Mouse (Mus musculus): ENCODE results near the gene Hmgb1. TPM values are rescaled to one million over a fixed set of nuclear protein-coding genes. Genes with fewer than 3 reads are reported as not detected.

Hmgb1 gene
- total and polyA plus RNA-seq, 3 experiments, result 227 to 899 (median 288) TPM

DNA sequence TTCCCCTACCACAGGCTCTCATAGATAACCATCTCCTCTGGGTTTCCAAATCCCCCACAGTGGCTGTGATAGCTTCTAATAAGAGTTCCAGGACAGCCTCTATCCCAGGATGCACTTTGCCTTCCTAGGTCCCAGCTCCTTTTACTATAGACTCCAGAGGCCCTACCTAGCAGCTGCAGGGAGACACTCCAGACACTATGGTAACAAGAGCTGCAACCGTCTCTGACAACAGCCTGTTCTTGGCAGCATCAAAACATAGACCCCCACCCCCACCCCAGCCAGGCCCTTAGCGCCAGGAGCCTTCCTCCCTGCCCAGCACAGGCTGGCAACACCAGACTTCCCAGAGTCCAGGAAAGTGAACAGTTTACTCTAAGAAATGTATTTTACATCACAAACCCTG lies 181.2 kb downstream of the Hmgb1 start:
- Histone ChIP-seq H3K4me2 (ENCODE audit: insufficient read depth, low read depth, poor library complexity, severe bottlenecking) (peak overlapping the region; percentile 55; the same call in 1 of the 2 replicates), H3K27ac (ENCODE audit: insufficient read depth, low read depth) (no peak overlapping the region)

DNA sequence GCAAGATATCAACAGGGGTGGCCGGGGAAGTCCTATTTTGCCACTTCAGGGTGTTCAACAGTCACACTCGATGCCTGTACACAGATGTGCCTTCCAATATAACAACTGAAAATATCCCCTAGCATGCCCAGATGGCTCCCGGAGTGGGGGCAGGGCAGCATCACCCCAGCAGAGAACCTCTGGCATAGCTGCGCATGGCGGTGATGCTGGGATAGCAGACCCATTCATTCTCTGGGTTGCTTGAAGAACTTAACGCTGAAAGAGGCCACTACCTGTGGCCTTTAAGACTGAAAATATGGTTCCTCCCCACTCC lies 181.5 kb downstream of the Hmgb1 start:
- peaks cover 4 to 40% of the 10 kb centered on the region in 2 experiments for H3K4me1 ChIP-seq (ENCODE audit: control insufficient read depth in 1 of 2, insufficient read depth in 2 of 2)
- no peak for DNase-seq (ENCODE audit: extremely low read depth)
- dilution Hi-C loops (cut with MboI; ENCODE audit: extremely low pct_ligation_motif_present, extremely low pct_unique_long_range_greater_than_20kb, low sequenced_read_pairs) (no loop called here), in situ Hi-C loops (cut with MboI; ENCODE audit: low pct_ligation_motif_present, low pct_unique_long_range_greater_than_20kb, low sequenced_read_pairs) (no loop called here)
- H3K27ac ChIP-seq (ENCODE audit: insufficient read depth, low read depth), result no peak overlapping the region
- no peak overlapping the region for H3K4me3 ChIP-seq (replicated peaks in 1 of 3; ENCODE audit: low read depth in 2 of 3, low read length in 2 of 3, poor library complexity in 1 of 3)
- peaks cover 4% of the 10 kb centered on the region for H3K9me3 ChIP-seq (replicated peaks; ENCODE audit: low read length)
- H3K79me2 ChIP-seq (replicated peaks; ENCODE audit: control insufficient read depth, extremely low read depth, insufficient read depth, poor library complexity, severe bottlenecking), result no peaks in the 10 kb centered on the region
- TF ChIP-seq MYC (IDR thresholded peaks at IDR 0.05; ENCODE audit: low read depth, low read length) (no peak), ELF1 (IDR thresholded peaks at IDR 0.05; ENCODE audit: low read depth, low read length) (no peak), USF2 (conservative IDR thresholded peaks at IDR 0.05; ENCODE audit: low read depth, low read length) (no peak), ZMIZ1 (IDR thresholded peaks at IDR 0.05; ENCODE audit: low read depth, low read length) (no peak), CHD2 (IDR thresholded peaks at IDR 0.05; ENCODE audit: low read length) (no peak), BHLHE40 (IDR thresholded peaks at IDR 0.05; ENCODE audit: low read depth, low read length) (no peak), POLR2AphosphoS2 (IDR thresholded peaks at IDR 0.05; ENCODE audit: low read depth, low read length) (no peak), PAX5 (IDR thresholded peaks at IDR 0.05; ENCODE audit: low read length) (no peak), RCOR1 (conservative IDR thresholded peaks at IDR 0.05; ENCODE audit: low read depth, low read length) (no peak)
- peak overlapping the region; percentile 55 for H3K4me2 ChIP-seq (ENCODE audit: insufficient read depth, low read depth, poor library complexity, severe bottlenecking)
- H3K27me3 ChIP-seq (replicated peaks), result no peaks in the 10 kb centered on the region
- H3K9ac ChIP-seq (ENCODE audit: insufficient read depth, low read depth), result no peak overlapping the region
- no peaks in the 10 kb centered on the region for H3K36me3 ChIP-seq (replicated peaks in 1 of 2; ENCODE audit: control insufficient read depth in 1 of 2, insufficient read depth in 1 of 2, low read length in 1 of 2)

More for the DNA sequence above, 181.2 kb downstream of the Hmgb1 start:
- H3K36me3 ChIP-seq (replicated peaks in 1 of 2; ENCODE audit: control insufficient read depth in 1 of 2, insufficient read depth in 1 of 2, low read length in 1 of 2), result no peaks in the 10 kb centered on the region
- no peak overlapping the region for H3K9ac ChIP-seq (ENCODE audit: insufficient read depth, low read depth)
- in situ Hi-C loops (cut with MboI; ENCODE audit: low pct_ligation_motif_present, low pct_unique_long_range_greater_than_20kb, low sequenced_read_pairs) (no loop called here), dilution Hi-C loops (cut with MboI; ENCODE audit: extremely low pct_ligation_motif_present, extremely low pct_unique_long_range_greater_than_20kb, low sequenced_read_pairs) (no loop called here)
- H3K79me2 ChIP-seq (replicated peaks; ENCODE audit: control insufficient read depth, extremely low read depth, insufficient read depth, poor library complexity, severe bottlenecking), result no peaks in the 10 kb centered on the region
- TF ChIP-seq MEF2A (IDR thresholded peaks at IDR 0.05; ENCODE audit: borderline replicate concordance, low read depth, low read length) (no peak), POLR2A (IDR thresholded peaks at IDR 0.05; ENCODE audit: low read depth, low read length) (no peak), MAX (IDR thresholded peaks at IDR 0.05; ENCODE audit: low read length) (no peak), TCF12 (IDR thresholded peaks at IDR 0.05; ENCODE audit: low read depth, low read length) (no peak), SMC3 (IDR thresholded peaks at IDR 0.05; ENCODE audit: low read depth, low read length) (no peak), SIN3A (IDR thresholded peaks at IDR 0.05; ENCODE audit: low read length) (no peak), USF1 (IDR thresholded peaks at IDR 0.05; ENCODE audit: low read depth, low read length) (no peak), ZNF384 (IDR thresholded peaks at IDR 0.05; ENCODE audit: low read depth, low read length) (no peak), HCFC1 (IDR thresholded peaks at IDR 0.05; ENCODE audit: low read depth, low read length) (no peak), TBP (conservative IDR thresholded peaks at IDR 0.05; ENCODE audit: low read depth, low read length) (no peak), IRF4 (IDR thresholded peaks at IDR 0.05; ENCODE audit: low read depth, low read length) (no peak), MAFK (IDR thresholded peaks at IDR 0.05; ENCODE audit: insufficient replicate concordance, low read length) (no peak), JUN (IDR thresholded peaks at IDR 0.05; ENCODE audit: insufficient read depth, low read depth, low read length) (no peak), USF2 (conservative IDR thresholded peaks at IDR 0.05; ENCODE audit: low read depth, low read length) (no peak), PAX5 (IDR thresholded peaks at IDR 0.05; ENCODE audit: low read length) (no peak), ELF1 (IDR thresholded peaks at IDR 0.05; ENCODE audit: low read depth, low read length) (no peak), RCOR1 (conservative IDR thresholded peaks at IDR 0.05; ENCODE audit: low read depth, low read length) (no peak)
- DNase-seq (ENCODE audit: extremely low read depth), result no peak
- H3K4me1 ChIP-seq (ENCODE audit: control insufficient read depth in 1 of 2, insufficient read depth in 2 of 2), result peaks cover 4 to 40% of the 10 kb centered on the region in 2 experiments
- H3K27me3 ChIP-seq (replicated peaks), result no peaks in the 10 kb centered on the region
- H3K4me3 ChIP-seq (replicated peaks in 1 of 3; ENCODE audit: low read depth in 2 of 3, low read length in 2 of 3, poor library complexity in 1 of 3), result no peak overlapping the region
- H3K9me3 ChIP-seq (replicated peaks; ENCODE audit: low read length), result peaks cover 4% of the 10 kb centered on the region

Measured in CH12.LX (cell line).